Mouse (Mus musculus) lung, postnatal 0 days (tissue): ENCODE results near the gene Cda.

ENCODE experiments used
- CTCF ChIP-seq: IDR thresholded peaks from 2 replicates; pipeline ENCODE4 v1.5.1; 2016; ENCODE audit warnings: antibody characterized with exemption, mild to moderate bottlenecking
- EP300 ChIP-seq: IDR thresholded peaks from 2 replicates; pipeline ENCODE4 v1.6.1; 2016; ENCODE audit warnings: antibody characterized with exemption, mild to moderate bottlenecking, control low read depth

DNA sequence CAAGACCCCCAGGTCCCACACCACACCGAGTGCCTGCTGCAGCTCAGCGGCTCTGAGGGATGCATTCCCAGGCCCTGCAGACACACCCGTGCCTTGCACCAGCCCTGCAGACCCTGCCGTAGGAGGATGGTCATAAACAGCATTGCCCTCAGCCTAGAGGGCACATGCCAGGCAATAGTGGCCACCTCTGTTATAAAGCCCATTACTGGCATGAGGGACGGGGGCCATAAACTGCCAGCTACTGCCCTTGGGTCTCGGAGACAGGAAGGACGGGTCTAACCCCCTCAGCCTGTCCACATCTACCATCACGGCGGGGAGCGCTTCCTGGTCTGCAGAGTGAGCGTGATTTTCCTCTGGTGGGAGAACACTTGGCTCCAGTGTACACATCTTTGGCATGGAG is 54.8 kb downstream of the Cda start:
- TF ChIP-seq EP300 (no peak), CTCF (no peak)
